ENCODE assay signal across 1 mouse cellular context in the genomic region with DNA sequence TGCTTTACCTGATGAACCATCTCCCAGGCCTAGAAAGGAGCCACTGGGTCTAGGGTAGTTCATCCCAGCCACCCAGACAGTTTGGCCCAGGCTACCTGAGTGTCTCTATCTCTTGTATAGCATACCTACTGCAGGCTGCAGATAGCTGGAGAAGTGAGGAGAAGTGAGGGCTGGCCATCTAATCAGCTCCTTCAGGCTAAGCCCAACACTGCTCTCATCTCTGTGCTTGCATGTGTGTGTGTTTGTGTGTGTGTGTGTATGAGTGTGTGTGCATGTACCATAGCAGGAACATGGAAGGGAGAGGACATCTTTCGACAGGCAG.
TF ChIP-seq lines count a peak whose summit lies in the region.

No protein-coding gene starts in this region.

TF ChIP-seq in MEL, 35 proteins besides CTCF, POLR2A, EP300 and RAD21 (continued from another document):
- peak; percentile 42; the same call in 1 of the 2 replicates for TF ChIP-seq MXI1 (IDR thresholded peaks at IDR 0.05; ENCODE audit: low read depth, low read length)
- peak; percentile 65; the same call in 1 of the 2 replicates for TF ChIP-seq RCOR1 (IDR thresholded peaks at IDR 0.05; ENCODE audit: low read depth, low read length)
- TF ChIP-seq TCF12 (IDR thresholded peaks at IDR 0.05; ENCODE audit: low read depth, low read length) = peak; percentile 97
TF ChIP-seq in MEL: peak in this region for 10.
